Mouse (Mus musculus) myocyte (in vitro differentiated cells): ENCODE data around the gene Mrps9. TPM values are rescaled to one million over a fixed set of nuclear protein-coding genes. Genes with fewer than 3 reads are reported as not detected.

ENCODE experiments used
- H3K27me3 ChIP-seq: one replicate; pipeline ENCODE4 v1.6.1; 2011; ENCODE audit not compliant: control insufficient read depth, insufficient read depth, insufficient read length
- H3K36me3 ChIP-seq: one replicate; pipeline ENCODE4 v1.6.1; 2011; ENCODE audit not compliant: control insufficient read depth, insufficient read depth
- H3K4me2 ChIP-seq: one replicate; pipeline ENCODE4 v1.6.1; 2011; ENCODE audit warnings: low read depth, control low read depth
- H3K4me3 ChIP-seq: one replicate; pipeline ENCODE4 v1.5.1; 2011; ENCODE audit warnings: mild to moderate bottlenecking, control low read depth, moderate library complexity
- H3K79me2 ChIP-seq: one replicate; pipeline ENCODE4 v1.6.1; 2011; ENCODE audit not compliant: control insufficient read depth, insufficient read depth
- H3ac ChIP-seq: one replicate; pipeline ENCODE4 v1.6.1; 2011; ENCODE audit not compliant: control insufficient read depth, insufficient read length
- CEBPB ChIP-seq: IDR thresholded peaks from 2 replicates; pipeline ENCODE4 v1.6.1; 2011; ENCODE audit warnings: mild to moderate bottlenecking, moderate library complexity; ENCODE audit not compliant: poor library complexity, insufficient read depth, severe bottlenecking
- E2F4 ChIP-seq: IDR thresholded peaks from one replicate; pipeline ENCODE4 v1.6.1; 2011; ENCODE audit warnings: mild to moderate bottlenecking, control low read depth, moderate library complexity; ENCODE audit not compliant: insufficient read depth
- MAX ChIP-seq: IDR thresholded peaks from one replicate; pipeline ENCODE4 v1.6.1; 2011; ENCODE audit warnings: low read depth, mild to moderate bottlenecking, control low read depth
- MYOD1 ChIP-seq, 3 experiments: IDR thresholded peaks; one replicate each; pipeline ENCODE4 v1.6.1; 2011; ENCODE audit warnings: control low read depth in 2 of 3, low read depth in 2 of 3, mild to moderate bottlenecking in 2 of 3, moderate library complexity in 1 of 3; ENCODE audit not compliant: insufficient read length in 2 of 3, control insufficient read depth in 1 of 3
- MYOG ChIP-seq, 3 experiments: IDR thresholded peaks; one replicate each; pipeline ENCODE4 v1.6.1; 2011; ENCODE audit warnings: control low read depth in 2 of 3, low read depth in 2 of 3, mild to moderate bottlenecking in 2 of 3; ENCODE audit not compliant: insufficient read length in 2 of 3, control insufficient read depth in 1 of 3, insufficient read depth in 1 of 3
- POLR2A ChIP-seq: IDR thresholded peaks from one replicate; pipeline ENCODE4 v1.6.1; 2011; ENCODE audit warnings: low read depth, mild to moderate bottlenecking, control low read depth, moderate library complexity; ENCODE audit not compliant: insufficient read length
- POLR2AphosphoS2 ChIP-seq: IDR thresholded peaks from one replicate; pipeline ENCODE4 v1.6.1; 2011; ENCODE audit warnings: low read depth, control low read depth; ENCODE audit not compliant: insufficient read length
- REST ChIP-seq: IDR thresholded peaks from one replicate; pipeline ENCODE4 v1.6.1; 2011; ENCODE audit warnings: mild to moderate bottlenecking, control low read depth, moderate library complexity; ENCODE audit not compliant: insufficient read depth, insufficient read length
- SRF ChIP-seq: IDR thresholded peaks from one replicate; pipeline ENCODE4 v1.6.1; 2011; ENCODE audit warnings: low read depth; ENCODE audit not compliant: control insufficient read depth, insufficient read length
- TCF12 ChIP-seq: IDR thresholded peaks from one replicate; pipeline ENCODE4 v1.6.1; 2011; ENCODE audit warnings: mild to moderate bottlenecking, control low read depth; ENCODE audit not compliant: poor library complexity, insufficient read depth, severe bottlenecking
- TCF3 ChIP-seq: IDR thresholded peaks from one replicate; pipeline ENCODE4 v1.6.1; 2011; ENCODE audit warnings: low read depth, control low read depth; ENCODE audit not compliant: insufficient read length
- USF1 ChIP-seq: IDR thresholded peaks from one replicate; pipeline ENCODE4 v1.6.1; 2011; ENCODE audit warnings: low read depth, mild to moderate bottlenecking, control low read depth, moderate library complexity
- polyA plus RNA-seq: library from polyadenylated mRNA; unstranded; fragments of >200 nt; fragmentation: generic; extraction: Trizol; gene quantifications from one replicate; pipeline ENCODE4 v1.2.1, GENCODE M21; 2012; ENCODE audit warnings: missing spikeins

Mrps9 gene
- polyA plus RNA-seq, 1 experiment = 40.8 TPM

DNA sequence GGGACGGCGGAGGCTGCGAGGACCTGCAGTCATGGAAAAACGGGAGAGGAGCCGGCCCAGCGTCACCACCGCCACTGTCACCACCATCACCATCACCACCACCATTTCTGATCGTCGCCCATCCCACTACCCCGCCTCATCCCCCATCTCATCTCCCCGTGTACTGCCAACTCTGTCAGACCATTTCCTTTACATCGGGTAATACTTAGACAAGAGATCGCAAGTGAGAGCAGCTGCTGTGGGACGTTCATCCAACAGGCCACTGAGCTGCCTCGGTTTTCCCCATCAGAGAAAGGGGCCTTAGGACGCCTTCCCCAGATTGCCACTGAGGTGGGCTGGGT is 102.4 kb downstream of the Mrps9 start:
- H3K36me3 ChIP-seq = no peaks in the 10 kb centered on the region
- H3ac ChIP-seq = no peak overlapping the region
- H3K4me3 ChIP-seq = no peak overlapping the region
- no peak overlapping the region for H3K4me2 ChIP-seq
- peaks cover 47% of the 10 kb centered on the region for H3K27me3 ChIP-seq
- TF ChIP-seq CEBPB = no peak
- TF ChIP-seq POLR2A = no peak
- TF ChIP-seq POLR2AphosphoS2 = no peak
- no peak for TF ChIP-seq MAX
- TF ChIP-seq USF1 = no peak
- no peak for TF ChIP-seq E2F4
- no peak for TF ChIP-seq SRF
- TF ChIP-seq TCF12 = no peak
- no peak for TF ChIP-seq MYOG (IDR thresholded peaks at IDR 0.05; ENCODE audit: control insufficient read depth in 1 of 3, insufficient read depth in 1 of 3, insufficient read length in 2 of 3, low read depth in 2 of 3)
- no peak for TF ChIP-seq TCF3
- TF ChIP-seq REST = no peak
- TF ChIP-seq MYOD1 (IDR thresholded peaks at IDR 0.05; ENCODE audit: control insufficient read depth in 1 of 3, insufficient read length in 2 of 3, low read depth in 2 of 3) = no peak
- no peaks in the 10 kb centered on the region for H3K79me2 ChIP-seq

Other genes with a start within 250 kb of the Mrps9 start
- gene Pou3f3, start 155.5 kb upstream of the Mrps9 start, polyA plus RNA-seq = not detected
- not detected for gene Gpr45, start 101.6 kb downstream of the Mrps9 start, polyA plus RNA-seq
- gene Tgfbrap1, start 247.4 kb downstream of the Mrps9 start, polyA plus RNA-seq = 12.8 TPM
- 12.0 TPM for gene AI597479, start 247.5 kb downstream of the Mrps9 start, polyA plus RNA-seq